Mouse (Mus musculus) left cerebral cortex, adult 18-20 months (tissue): ENCODE data around the gene Siglece. TPM values are rescaled to one million over a fixed set of nuclear protein-coding genes. Genes with fewer than 3 reads are reported as not detected.
"Not testable (repeated sequence)": the region's sequence is repeated elsewhere in the genome, so short reads cannot be mapped to it uniquely, and the experiment has no call there.

ENCODE experiments used
- DNase-seq, 2 experiments: peaks; one replicate each; pipeline ENCODE4 v3.0.0; 2021 to 2022; ENCODE audit warnings: low spot score in 2 of 2, mixed read lengths in 1 of 2
- long read RNA-seq, 2 experiments: library from polyadenylated mRNA; stranded (forward); transcript quantifications; one replicate each; pipeline ENCODE4 v2.0.0; 2021
- total RNA-seq, 2 experiments: library from RNA; stranded (reverse); gene quantifications; 2 replicates each; pipeline ENCODE4 v1.2.3; 2021

Gene Siglece
- under 1 TPM; 0.82 to 0.91 TPM for total RNA-seq
- long read RNA-seq, experiment 1, partial matches to known transcripts: 1 of 1 reads
- long read RNA-seq, experiment 1, other reads (novel, unspliced or antisense): 0 of 1 reads
- long read RNA-seq, experiment 2, partial matches to known transcripts: 0 of 1 reads
- long read RNA-seq, experiment 2, other reads (novel, unspliced or antisense): 0 of 1 reads

- no peak for DNase-seq
These were observed at the start of gene Siglece for GRCm38 (mm10) chr7:43660002-43660401. Gene Siglece (minus strand): TSS chr7:43660161.

GRCm38 (mm10) chr7:43690118-43690517 lies 30.2 kb upstream of the Siglece start, which contains the start of gene Klk14:
Gene Klk14 (plus strand): TSS chr7:43690418.
- DNase-seq: no peak

GRCm38 (mm10) chr7:43685088-43685487 lies 25.1 kb upstream of the Siglece start:
- no peak for DNase-seq

- DNase-seq: not testable (repeated sequence)
These were observed 22.6 kb upstream of the Siglece start for GRCm38 (mm10) chr7:43682511-43682910.

GRCm38 (mm10) chr7:43680960-43681359 lies 21.0 kb upstream of the Siglece start:
- peak; percentile 57 to 61 for DNase-seq

GRCm38 (mm10) chr7:43678517-43678916 lies 18.6 kb upstream of the Siglece start:
- DNase-seq: peak; percentile 42 to 63

- no peak for DNase-seq
These were observed 15.1 kb upstream of the Siglece start for GRCm38 (mm10) chr7:43675091-43675490.

GRCm38 (mm10) chr7:43672581-43673260 lies 12.8 kb upstream of the Siglece start:
- no peak for DNase-seq

- DNase-seq: peak; percentile 86 to 92
These were observed 12.0 kb upstream of the Siglece start, which contains the start of gene Ctu1 for GRCm38 (mm10) chr7:43671809-43672580. Gene Ctu1 (plus strand): TSS chr7:43672016.

- no peak for DNase-seq
These were observed 11.3 kb upstream of the Siglece start for GRCm38 (mm10) chr7:43671064-43671808.

GRCm38 (mm10) chr7:43668582-43668981 lies 8.6 kb upstream of the Siglece start:
- DNase-seq: no peak

GRCm38 (mm10) chr7:43667221-43667620 lies 7.3 kb upstream of the Siglece start:
- DNase-seq: not testable (repeated sequence)

- no peak for DNase-seq
These were observed 2.8 kb upstream of the Siglece start for GRCm38 (mm10) chr7:43662804-43663203.

GRCm38 (mm10) chr7:43656232-43656631 lies 3.7 kb downstream of the Siglece start:
- no peak for DNase-seq

GRCm38 (mm10) chr7:43654519-43654918 lies 5.4 kb downstream of the Siglece start:
- no peak for DNase-seq

GRCm38 (mm10) chr7:43652683-43653082 lies 7.3 kb downstream of the Siglece start:
- no peak for DNase-seq

- DNase-seq: no peak
These were observed 16.8 kb downstream of the Siglece start for GRCm38 (mm10) chr7:43643046-43643652.

GRCm38 (mm10) chr7:43642587-43642986 lies 17.4 kb downstream of the Siglece start:
- DNase-seq: no peak

- no peak for DNase-seq
These were observed 22.8 kb downstream of the Siglece start for GRCm38 (mm10) chr7:43637118-43637517.

GRCm38 (mm10) chr7:43636194-43636593 lies 23.8 kb downstream of the Siglece start:
- DNase-seq: no peak

- DNase-seq: no peak
These were observed 25.5 kb downstream of the Siglece start, which contains the start of gene Ceacam18 for GRCm38 (mm10) chr7:43634500-43634899. Gene Ceacam18 (plus strand): TSS chr7:43634707.
